Mouse (Mus musculus) E14TG2a.4 (cell line): ENCODE measurements around the gene Vmn1r183.

Source experiments
- H3K27me3 ChIP-seq: 2 replicates; pipeline ENCODE4 v1.6.1; 2014; ENCODE audit warnings: low read length, control low read depth; ENCODE audit not compliant: insufficient read depth
- H3K36me3 ChIP-seq: 2 replicates; pipeline ENCODE4 v1.6.1; 2014; ENCODE audit warnings: low read length, control low read depth; ENCODE audit not compliant: insufficient read depth
- H3K4me1 ChIP-seq: replicated peaks from 2 replicates; pipeline ENCODE4 v1.6.1; 2014; ENCODE audit warnings: low read depth, low read length, control low read depth
- H3K4me3 ChIP-seq: replicated peaks from 2 replicates; pipeline ENCODE4 v1.5.1; 2014; ENCODE audit warnings: mild to moderate bottlenecking, low read length
- H3K9me3 ChIP-seq: 2 replicates; pipeline ENCODE4 v1.6.1; 2014; ENCODE audit warnings: low read length, control low read depth
- CTCF ChIP-seq: conservative IDR thresholded peaks from 2 replicates; pipeline ENCODE4 v1.5.1; 2014; ENCODE audit warnings: low read length
- NANOG ChIP-seq: IDR thresholded peaks from 2 replicates; pipeline ENCODE4 v1.6.1; 2014; ENCODE audit warnings: borderline replicate concordance, low read length, mixed read lengths
- POU5F1 ChIP-seq: IDR thresholded peaks from 2 replicates; pipeline ENCODE4 v1.6.1; 2014; ENCODE audit warnings: low read length, borderline replicate concordance

Gene Vmn1r183

GRCm38 (mm10) chr7:24110839-24111238, 57.8 kb downstream of the Vmn1r183 start:
- Histone ChIP-seq H3K27me3 (no peaks in the 10 kb centered on the region), H3K36me3 (peaks cover 28% of the 10 kb centered on the region), H3K9me3 (peaks cover 26% of the 10 kb centered on the region), H3K4me1 (peaks cover 9% of the 10 kb centered on the region), H3K4me3 (no peak overlapping the region)
- TF ChIP-seq POU5F1 (no peak), NANOG (no peak), CTCF (no peak)

- no peaks in the 10 kb centered on the region for H3K27me3 ChIP-seq
- H3K36me3 ChIP-seq: peaks cover 19% of the 10 kb centered on the region
- peaks cover 17% of the 10 kb centered on the region for H3K9me3 ChIP-seq
- no peak for TF ChIP-seq POU5F1
- TF ChIP-seq NANOG: no peak
- no peak for TF ChIP-seq CTCF
- H3K4me1 ChIP-seq: peaks cover 9% of the 10 kb centered on the region
- H3K4me3 ChIP-seq: 0 out of 2 replicates have a peak overlapping the region, but pooled peaks have one; percentile 20
Measured at GRCm38 (mm10) chr7:24111772-24112155, 58.7 kb downstream of the Vmn1r183 start.

DNA sequence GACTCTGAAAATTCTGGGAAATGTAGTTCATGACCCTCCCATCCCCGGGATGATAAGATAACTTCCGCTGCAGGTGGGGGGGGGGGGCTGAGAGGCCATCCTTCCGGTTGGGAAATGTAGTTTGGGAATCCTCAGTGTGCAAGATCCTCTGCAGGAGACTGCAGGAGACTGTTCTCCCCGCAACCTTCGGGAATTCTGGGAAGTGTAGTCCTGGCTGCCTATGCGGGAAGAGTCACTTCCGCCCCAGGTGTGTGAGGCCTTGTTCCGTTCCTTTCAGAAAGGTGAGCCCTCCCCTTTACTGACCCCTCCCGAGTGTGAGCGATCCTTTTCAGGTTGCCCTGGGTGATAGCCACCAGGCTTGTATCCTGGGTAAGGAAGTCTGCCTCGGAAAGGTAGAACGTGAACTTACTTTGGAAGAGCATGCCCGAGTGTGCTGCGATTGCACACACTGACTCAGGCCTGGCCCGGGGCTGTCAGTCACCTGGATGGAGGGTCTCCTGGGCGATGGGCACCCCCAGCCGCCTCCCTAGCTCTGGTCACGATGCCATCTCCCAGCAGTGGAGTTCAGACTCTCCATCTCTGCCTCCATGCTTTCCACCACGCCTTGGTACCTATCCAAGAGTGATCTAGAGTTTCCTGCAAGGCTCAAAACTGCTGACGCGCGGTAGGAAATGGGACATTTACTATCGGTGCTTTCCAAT, 59.3 kb downstream of the Vmn1r183 start, which contains the start of gene Zfp112:
Zfp112 (plus strand) TSS at position 159 of the 701 bp plus-strand sequence.
- peaks cover 12% of the 10 kb centered on the region for H3K4me1 ChIP-seq
- H3K9me3 ChIP-seq: peaks cover 11% of the 10 kb centered on the region; the same call in 1 of the 2 replicates
- peak within 1 kb of the TSS; percentile 85 for H3K4me3 ChIP-seq
- TF ChIP-seq CTCF (no peak), POU5F1 (no peak), NANOG (no peak)
- H3K27me3 ChIP-seq: no peaks in the 10 kb centered on the region
- H3K36me3 ChIP-seq: peaks cover 14% of the 10 kb centered on the region

GRCm38 (mm10) chr7:24113001-24113400, 59.9 kb downstream of the Vmn1r183 start:
- Histone ChIP-seq H3K27me3 (no peaks in the 10 kb centered on the region), H3K4me3 (peak overlapping the region; percentile 85), H3K4me1 (peaks cover 19% of the 10 kb centered on the region), H3K36me3 (peaks cover 7% of the 10 kb centered on the region; the same call in 1 of the 2 replicates), H3K9me3 (peaks cover 4% of the 10 kb centered on the region; the same call in 1 of the 2 replicates)
- TF ChIP-seq CTCF (no peak), NANOG (no peak), POU5F1 (no peak)
